Mouse (Mus musculus): ENCODE measurements around the gene Jmjd1c. TPM values are rescaled to one million over a fixed set of nuclear protein-coding genes. Genes with fewer than 3 reads are reported as not detected.
A peak's percentile ranks its signal among the peaks of the same experiment; 100 is the strongest.

Gene Jmjd1c
- polyA plus RNA-seq, 1 experiment from 2014 or later, result 28.8 TPM

GRCm38 (mm10) chr10:67250846-67251245, 154.9 kb downstream of the Jmjd1c start:
- Histone ChIP-seq H3K4me2 (replicated peaks; ENCODE audit: low read depth) (no peak overlapping the region), H3K4me1 (replicated peaks; ENCODE audit: control insufficient read depth, insufficient read depth) (no peaks in the 10 kb centered on the region), H3K27me3 (ENCODE audit: control insufficient read depth, insufficient read depth, low read length) (no peaks in the 10 kb centered on the region), H3K4me3 (ENCODE audit: low read depth, low read length) (no peak overlapping the region), H3K9me3 (ENCODE audit: control insufficient read depth, low read length) (no peaks in the 10 kb centered on the region), H3K36me3 (ENCODE audit: control insufficient read depth, insufficient read depth, low read length) (peaks cover 16% of the 10 kb centered on the region; the same call in 1 of the 2 replicates), H3K27ac (replicated peaks) (no peak overlapping the region), H3K9ac (ENCODE audit: low read length) (no peak overlapping the region)
- 89% methylated on average over 6 of the region's 6 CpGs for WGBS
- ATAC-seq (ENCODE audit: low FRiP score, low TSS enrichment) (no peak), DNase-seq (ENCODE audit: low spot score) (no peak)
- TF ChIP-seq EP300 (optimal IDR thresholded peaks at IDR 0.05), result no peak
- no peak for TF ChIP-seq CTCF (IDR thresholded peaks at IDR 0.05; ENCODE audit: low read depth)

GRCm38 (mm10) chr10:67252353-67252752, 156.4 kb downstream of the Jmjd1c start:
- Histone ChIP-seq H3K4me3 (ENCODE audit: low read depth, low read length) (no peak overlapping the region), H3K9me3 (ENCODE audit: control insufficient read depth, low read length) (no peaks in the 10 kb centered on the region), H3K27me3 (ENCODE audit: control insufficient read depth, insufficient read depth, low read length) (no peaks in the 10 kb centered on the region), H3K27ac (replicated peaks) (no peak overlapping the region), H3K9ac (ENCODE audit: low read length) (no peak overlapping the region), H3K4me1 (replicated peaks; ENCODE audit: control insufficient read depth, insufficient read depth) (no peaks in the 10 kb centered on the region), H3K36me3 (ENCODE audit: control insufficient read depth, insufficient read depth, low read length) (peaks cover 12% of the 10 kb centered on the region; the same call in 1 of the 2 replicates), H3K4me2 (replicated peaks; ENCODE audit: low read depth) (no peak overlapping the region)
- no peak for ATAC-seq (ENCODE audit: low FRiP score, low TSS enrichment)
- no peak for DNase-seq (ENCODE audit: low spot score)
- WGBS, result 66% methylated on average over 5 of the region's 5 CpGs
- TF ChIP-seq EP300 (optimal IDR thresholded peaks at IDR 0.05) (no peak), CTCF (IDR thresholded peaks at IDR 0.05; ENCODE audit: low read depth) (no peak)

GRCm38 (mm10) chr10:67253115-67253514, 157.2 kb downstream of the Jmjd1c start:
- H3K27ac ChIP-seq (replicated peaks), result no peak overlapping the region
- WGBS, result 100% methylated on average over 1 of the region's 1 CpGs
- peaks cover 12% of the 10 kb centered on the region; the same call in 1 of the 2 replicates for H3K36me3 ChIP-seq (ENCODE audit: control insufficient read depth, insufficient read depth, low read length)
- no peak overlapping the region for H3K9ac ChIP-seq (ENCODE audit: low read length)
- H3K9me3 ChIP-seq (ENCODE audit: control insufficient read depth, low read length), result no peaks in the 10 kb centered on the region
- no peak overlapping the region for H3K4me3 ChIP-seq (ENCODE audit: low read depth, low read length)
- TF ChIP-seq EP300 (optimal IDR thresholded peaks at IDR 0.05) (no peak), CTCF (IDR thresholded peaks at IDR 0.05; ENCODE audit: low read depth) (no peak)
- no peak for ATAC-seq (ENCODE audit: low FRiP score, low TSS enrichment)
- no peaks in the 10 kb centered on the region for H3K27me3 ChIP-seq (ENCODE audit: control insufficient read depth, insufficient read depth, low read length)
- H3K4me2 ChIP-seq (replicated peaks; ENCODE audit: low read depth), result no peak overlapping the region
- no peak for DNase-seq (ENCODE audit: low spot score)
- no peaks in the 10 kb centered on the region for H3K4me1 ChIP-seq (replicated peaks; ENCODE audit: control insufficient read depth, insufficient read depth)

GRCm38 (mm10) chr10:67264852-67265251, 168.9 kb downstream of the Jmjd1c start:
- peak; percentile 84 for TF ChIP-seq CTCF (IDR thresholded peaks at IDR 0.05; ENCODE audit: low read depth)
- no peak for TF ChIP-seq EP300 (optimal IDR thresholded peaks at IDR 0.05)
- no peak overlapping the region for H3K4me2 ChIP-seq (replicated peaks; ENCODE audit: low read depth)
- no peaks in the 10 kb centered on the region for H3K27me3 ChIP-seq (ENCODE audit: control insufficient read depth, insufficient read depth, low read length)
- DNase-seq (ENCODE audit: low spot score), result peak; percentile 38
- peaks cover 8% of the 10 kb centered on the region for H3K36me3 ChIP-seq (ENCODE audit: control insufficient read depth, insufficient read depth, low read length)
- no peaks in the 10 kb centered on the region for H3K9me3 ChIP-seq (ENCODE audit: control insufficient read depth, low read length)
- no peak for ATAC-seq (ENCODE audit: low FRiP score, low TSS enrichment)
- no peak overlapping the region for H3K27ac ChIP-seq (replicated peaks)
- no peaks in the 10 kb centered on the region for H3K4me1 ChIP-seq (replicated peaks; ENCODE audit: control insufficient read depth, insufficient read depth)
- 67% methylated on average over 1 of the region's 1 CpGs for WGBS
- H3K4me3 ChIP-seq (ENCODE audit: low read depth, low read length), result no peak overlapping the region
- no peak overlapping the region for H3K9ac ChIP-seq (ENCODE audit: low read length)

- Histone ChIP-seq H3K4me2 (replicated peaks; ENCODE audit: low read depth) (no peak overlapping the region), H3K4me1 (replicated peaks; ENCODE audit: control insufficient read depth, insufficient read depth) (no peaks in the 10 kb centered on the region), H3K27me3 (ENCODE audit: control insufficient read depth, insufficient read depth, low read length) (no peaks in the 10 kb centered on the region), H3K9me3 (ENCODE audit: control insufficient read depth, low read length) (no peaks in the 10 kb centered on the region), H3K36me3 (ENCODE audit: control insufficient read depth, insufficient read depth, low read length) (peaks cover 8% of the 10 kb centered on the region; the same call in 1 of the 2 replicates), H3K4me3 (ENCODE audit: low read depth, low read length) (no peak overlapping the region), H3K9ac (ENCODE audit: low read length) (no peak overlapping the region), H3K27ac (replicated peaks) (no peak overlapping the region)
- DNase-seq (ENCODE audit: low spot score) (no peak), ATAC-seq (ENCODE audit: low FRiP score, low TSS enrichment) (no peak)
- TF ChIP-seq EP300 (optimal IDR thresholded peaks at IDR 0.05) (no peak), CTCF (IDR thresholded peaks at IDR 0.05; ENCODE audit: low read depth) (no peak)
Measured at GRCm38 (mm10) chr10:67275916-67276315, 180.0 kb downstream of the Jmjd1c start.

DNA sequence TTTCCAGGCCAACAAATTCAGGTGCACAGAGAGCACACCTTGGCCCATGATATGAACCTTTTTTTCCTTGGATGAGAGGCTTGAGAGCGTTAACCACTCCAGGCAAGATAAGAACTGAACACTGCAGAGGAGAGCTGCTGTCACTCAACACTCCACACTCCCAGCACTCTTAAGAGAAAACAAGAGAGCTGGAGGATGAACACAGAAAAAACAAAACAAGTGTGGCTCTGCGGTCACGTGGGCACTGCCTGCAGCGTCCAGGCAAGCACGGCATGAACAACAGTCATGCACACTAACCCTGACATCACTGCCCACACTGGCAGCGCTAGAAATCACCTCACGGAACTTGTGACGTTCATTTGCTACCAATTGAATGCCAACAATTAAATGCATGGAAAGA, 185.9 kb downstream of the Jmjd1c start:
- H3K4me3 ChIP-seq (ENCODE audit: low read depth, low read length), result no peak overlapping the region
- no peak for ATAC-seq (ENCODE audit: low FRiP score, low TSS enrichment)
- H3K4me1 ChIP-seq (replicated peaks; ENCODE audit: control insufficient read depth, insufficient read depth), result peaks cover 7% of the 10 kb centered on the region
- no peak overlapping the region for H3K9ac ChIP-seq (ENCODE audit: low read length)
- H3K4me2 ChIP-seq (replicated peaks; ENCODE audit: low read depth), result no peak overlapping the region
- no peak for DNase-seq (ENCODE audit: low spot score)
- H3K27me3 ChIP-seq (ENCODE audit: control insufficient read depth, insufficient read depth, low read length), result no peaks in the 10 kb centered on the region
- H3K36me3 ChIP-seq (ENCODE audit: control insufficient read depth, insufficient read depth, low read length), result no peaks in the 10 kb centered on the region
- TF ChIP-seq CTCF (IDR thresholded peaks at IDR 0.05; ENCODE audit: low read depth), result no peak
- TF ChIP-seq EP300 (optimal IDR thresholded peaks at IDR 0.05), result no peak
- no peak overlapping the region for H3K27ac ChIP-seq (replicated peaks)
- 71% methylated on average over 8 of the region's 8 CpGs for WGBS
- no peaks in the 10 kb centered on the region for H3K9me3 ChIP-seq (ENCODE audit: control insufficient read depth, low read length)
